Mouse (Mus musculus): Measurements from ENCODE around the gene Khdc1c. TPM values are rescaled to one million over a fixed set of nuclear protein-coding genes. Genes with fewer than 3 reads are reported as not detected.
"Not testable (repeated sequence)": the region's sequence is repeated elsewhere in the genome, so short reads cannot be mapped to it uniquely, and the experiment has no call there.

Khdc1c gene
- 0.09 TPM in 1 of 2 replicates, not detected in the other for polyA plus RNA-seq (2012; rRNA removed)

- H3K4me1 ChIP-seq (replicated peaks; ENCODE audit: control insufficient read depth, insufficient read depth, low read length): not testable (repeated sequence)
- WGBS: 82% methylated on average over 1 of the region's 1 CpGs
Observed at GRCm38 (mm10) chr1:21368031-21368430, at the start of gene Khdc1c. Khdc1c (plus strand) TSS chr1:21368331.

GRCm38 (mm10) chr1:21320271-21320670 is 47.9 kb upstream of the Khdc1c start:
- H3K4me1 ChIP-seq (replicated peaks; ENCODE audit: control insufficient read depth, insufficient read depth, low read length); H3K36me3 ChIP-seq (ENCODE audit: control insufficient read depth, insufficient read depth, low read length); DNase-seq; H3K27me3 ChIP-seq (ENCODE audit: control insufficient read depth, insufficient read depth, low read length); H3K27ac ChIP-seq (ENCODE audit: control insufficient read depth, insufficient read depth, low read length); H3K4me3 ChIP-seq (ENCODE audit: control insufficient read depth, insufficient read depth, low read length): not testable (repeated sequence)
- 98% methylated on average over 5 of the region's 5 CpGs for WGBS

More at GRCm38 (mm10) chr1:21368031-21368430, at the start of gene Khdc1c:
- H3K36me3 ChIP-seq (ENCODE audit: control insufficient read depth, insufficient read depth, low read length); DNase-seq; H3K27me3 ChIP-seq (ENCODE audit: control insufficient read depth, insufficient read depth, low read length); H3K27ac ChIP-seq (ENCODE audit: control insufficient read depth, insufficient read depth, low read length); H3K4me3 ChIP-seq (ENCODE audit: control insufficient read depth, insufficient read depth, low read length): not testable (repeated sequence)

- Histone ChIP-seq H3K4me3 (ENCODE audit: control insufficient read depth, insufficient read depth, low read length) (no peak overlapping the region), H3K36me3 (ENCODE audit: control insufficient read depth, insufficient read depth, low read length) (no peaks in the 10 kb centered on the region), H3K27me3 (ENCODE audit: control insufficient read depth, insufficient read depth, low read length) (no peaks in the 10 kb centered on the region), H3K4me1 (replicated peaks; ENCODE audit: control insufficient read depth, insufficient read depth, low read length) (no peaks in the 10 kb centered on the region), H3K27ac (ENCODE audit: control insufficient read depth, insufficient read depth, low read length) (no peak overlapping the region)
- DNase-seq: no peak
- WGBS: 95% methylated on average over 1 of the region's 1 CpGs
- TF ChIP-seq POLR2A (IDR thresholded peaks at IDR 0.05; ENCODE audit: control insufficient read depth, extremely low read depth, insufficient read depth, low read length, poor library complexity): no peak
- TF ChIP-seq CTCF (IDR thresholded peaks at IDR 0.05; ENCODE audit: borderline replicate concordance, control insufficient read depth, extremely low read depth, insufficient read depth, low read length, poor library complexity): no peak
Observed at GRCm38 (mm10) chr1:21321656-21322055, 46.5 kb upstream of the Khdc1c start.

GRCm38 (mm10) chr1:21323996-21324574 is 44.0 kb upstream of the Khdc1c start:
- no peak overlapping the region for H3K27ac ChIP-seq (ENCODE audit: control insufficient read depth, insufficient read depth, low read length)
- DNase-seq: no peak
- no peaks in the 10 kb centered on the region for H3K4me1 ChIP-seq (replicated peaks; ENCODE audit: control insufficient read depth, insufficient read depth, low read length)
- no peaks in the 10 kb centered on the region for H3K27me3 ChIP-seq (ENCODE audit: control insufficient read depth, insufficient read depth, low read length)
- H3K36me3 ChIP-seq (ENCODE audit: control insufficient read depth, insufficient read depth, low read length): no peaks in the 10 kb centered on the region
- WGBS: 95% methylated on average over 1 of the region's 1 CpGs
- H3K4me3 ChIP-seq (ENCODE audit: control insufficient read depth, insufficient read depth, low read length): no peak overlapping the region
- TF ChIP-seq CTCF (IDR thresholded peaks at IDR 0.05; ENCODE audit: borderline replicate concordance, control insufficient read depth, extremely low read depth, insufficient read depth, low read length, poor library complexity) (no peak), POLR2A (IDR thresholded peaks at IDR 0.05; ENCODE audit: control insufficient read depth, extremely low read depth, insufficient read depth, low read length, poor library complexity) (no peak)

- H3K4me3 ChIP-seq (ENCODE audit: control insufficient read depth, insufficient read depth, low read length): no peak overlapping the region
- WGBS: 9% methylated on average over 1 of the region's 1 CpGs
- no peak overlapping the region for H3K27ac ChIP-seq (ENCODE audit: control insufficient read depth, insufficient read depth, low read length)
- no peaks in the 10 kb centered on the region for H3K36me3 ChIP-seq (ENCODE audit: control insufficient read depth, insufficient read depth, low read length)
- no peak for DNase-seq
- TF ChIP-seq POLR2A (IDR thresholded peaks at IDR 0.05; ENCODE audit: control insufficient read depth, extremely low read depth, insufficient read depth, low read length, poor library complexity) (no peak), CTCF (IDR thresholded peaks at IDR 0.05; ENCODE audit: borderline replicate concordance, control insufficient read depth, extremely low read depth, insufficient read depth, low read length, poor library complexity) (no peak)
- H3K4me1 ChIP-seq (replicated peaks; ENCODE audit: control insufficient read depth, insufficient read depth, low read length): no peaks in the 10 kb centered on the region
- no peaks in the 10 kb centered on the region for H3K27me3 ChIP-seq (ENCODE audit: control insufficient read depth, insufficient read depth, low read length)
Observed at GRCm38 (mm10) chr1:21324633-21325032, 43.5 kb upstream of the Khdc1c start.

- no peaks in the 10 kb centered on the region for H3K4me1 ChIP-seq (replicated peaks; ENCODE audit: control insufficient read depth, insufficient read depth, low read length)
- H3K27me3 ChIP-seq (ENCODE audit: control insufficient read depth, insufficient read depth, low read length): no peaks in the 10 kb centered on the region
- TF ChIP-seq CTCF (IDR thresholded peaks at IDR 0.05; ENCODE audit: borderline replicate concordance, control insufficient read depth, extremely low read depth, insufficient read depth, low read length, poor library complexity) (no peak), POLR2A (IDR thresholded peaks at IDR 0.05; ENCODE audit: control insufficient read depth, extremely low read depth, insufficient read depth, low read length, poor library complexity) (no peak)
- H3K27ac ChIP-seq (ENCODE audit: control insufficient read depth, insufficient read depth, low read length): no peak overlapping the region
- no peak overlapping the region for H3K4me3 ChIP-seq (ENCODE audit: control insufficient read depth, insufficient read depth, low read length)
- no peak for DNase-seq
- no peaks in the 10 kb centered on the region for H3K36me3 ChIP-seq (ENCODE audit: control insufficient read depth, insufficient read depth, low read length)
- WGBS: 97% methylated on average over 7 of the region's 7 CpGs
Observed at GRCm38 (mm10) chr1:21326733-21327132, 41.4 kb upstream of the Khdc1c start.

GRCm38 (mm10) chr1:21331161-21331560 is 37.0 kb upstream of the Khdc1c start:
- H3K27ac ChIP-seq (ENCODE audit: control insufficient read depth, insufficient read depth, low read length); H3K4me1 ChIP-seq (replicated peaks; ENCODE audit: control insufficient read depth, insufficient read depth, low read length); DNase-seq; H3K4me3 ChIP-seq (ENCODE audit: control insufficient read depth, insufficient read depth, low read length); H3K36me3 ChIP-seq (ENCODE audit: control insufficient read depth, insufficient read depth, low read length); H3K27me3 ChIP-seq (ENCODE audit: control insufficient read depth, insufficient read depth, low read length): not testable (repeated sequence)

Data from thymus, adult 2 months (tissue).